Mouse (Mus musculus) C3H10T1/2 (cell line): ENCODE results near the gene Zfp128. TPM values are rescaled to one million over a fixed set of nuclear protein-coding genes. Genes with fewer than 3 reads are reported as not detected.

ENCODE experiments used
- polyA plus RNA-seq, 2 experiments: library from polyadenylated mRNA; unstranded; fragments of >200 nt; fragmentation: generic; extraction: Trizol; gene quantifications; one replicate each; pipeline ENCODE4 v1.2.1; 2012; ENCODE audit warnings: missing spikeins in 2 of 2

Gene Zfp128
- polyA plus RNA-seq, result 1 to 10 TPM in 1 of 2 experiments, under 1 TPM in 1; 0.20 to 2.1 TPM

GRCm38 (mm10) chr7:12880911-12881660 is at the start of gene Zfp128:
Gene Zfp128, plus strand, starts transcription at chr7:12881177.

GRCm38 (mm10) chr7:12834162-12835120 is 46.5 kb upstream of the Zfp128 start, which contains the start of gene Zfp110:
Gene Zfp110, plus strand, starts transcription at chr7:12834761.

GRCm38 (mm10) chr7:12897655-12898410 is 16.9 kb downstream of the Zfp128 start, which contains the start of gene Zscan22:
Gene Zscan22, plus strand, starts transcription at chr7:12897815.

GRCm38 (mm10) chr7:12921705-12922465 is 40.9 kb downstream of the Zfp128 start, which contains the start of gene Rps5:
Gene Rps5, plus strand, starts transcription at chr7:12922290.

GRCm38 (mm10) chr7:12927191-12927680 is 46.3 kb downstream of the Zfp128 start, which contains the start of gene Rnf225:
Gene Rnf225, plus strand, starts transcription at chr7:12927416.

Other genes with a start within 250 kb of the Zfp128 start
- gene Vmn2r54, start 240.9 kb upstream of the Zfp128 start, polyA plus RNA-seq, result not detected
- gene Vmn2r55, start 196.2 kb upstream of the Zfp128 start, polyA plus RNA-seq, result not detected
- not detected for gene Vmn2r56, start 146.2 kb upstream of the Zfp128 start, polyA plus RNA-seq
- under 1 TPM in 1 of 2 experiments, not detected in 1; 0.09 TPM for gene Zscan18, start 77.5 kb upstream of the Zfp128 start, polyA plus RNA-seq
- 1 to 10 TPM in 1 of 2 experiments, under 1 TPM in 1; 0.09 to 1.7 TPM for gene Zfp329, start 62.3 kb upstream of the Zfp128 start, polyA plus RNA-seq
- 1 to 10 TPM in 1 of 2 experiments, under 1 TPM in 1; 0.46 to 6.5 TPM for gene Zfp110, start 46.4 kb upstream of the Zfp128 start, polyA plus RNA-seq
- gene Zscan22, start 16.6 kb downstream of the Zfp128 start, polyA plus RNA-seq, result 1 to 10 TPM; 1.5 to 5.6 TPM
- gene Rps5, start 41.1 kb downstream of the Zfp128 start, polyA plus RNA-seq, result 1,000 to 10,000 TPM; 2,873 to 4,278 TPM
- 1 to 10 TPM in 1 of 2 experiments, under 1 TPM in 1; 0.30 to 1.0 TPM for gene Rnf225, start 46.2 kb downstream of the Zfp128 start, polyA plus RNA-seq
- gene Zfp324, start 84.7 kb downstream of the Zfp128 start, polyA plus RNA-seq, result 1 to 10 TPM; 3.1 to 9.2 TPM
- gene Zfp446, start 96.7 kb downstream of the Zfp128 start, polyA plus RNA-seq, result 1 to 10 TPM; 1.5 to 3.0 TPM
- under 1 TPM in 1 of 2 experiments, not detected in 1; 0.04 TPM for gene Slc27a5, start 117.0 kb downstream of the Zfp128 start, polyA plus RNA-seq
- gene Trim28, start 117.9 kb downstream of the Zfp128 start, polyA plus RNA-seq, result 100 to 1,000 TPM; 465 to 613 TPM
- gene Zbtb45, start 128.9 kb downstream of the Zfp128 start, polyA plus RNA-seq, result 10 to 100 TPM; 16.4 to 22.3 TPM
- gene Chmp2a, start 153.6 kb downstream of the Zfp128 start, polyA plus RNA-seq, result 100 to 1,000 TPM; 141 to 255 TPM
- gene Ube2m, start 157.1 kb downstream of the Zfp128 start, polyA plus RNA-seq, result 100 to 1,000 TPM; 117 to 284 TPM
- gene Mzf1, start 173.6 kb downstream of the Zfp128 start, polyA plus RNA-seq, result 1 to 10 TPM in 1 of 2 experiments, under 1 TPM in 1; 0.67 to 4.8 TPM
- not detected for gene Vmn1r85, start 214.0 kb downstream of the Zfp128 start, polyA plus RNA-seq
- not detected for gene Vmn1r86, start 238.7 kb downstream of the Zfp128 start, polyA plus RNA-seq